Mouse (Mus musculus) neural tube, embryonic 11.5 days (tissue): ENCODE data around the gene Parp8. TPM values are rescaled to one million over a fixed set of nuclear protein-coding genes. Genes with fewer than 3 reads are reported as not detected.

Experiments used
- ATAC-seq: fragments of 200-750 bp; cut with Nextera tagmentation; 2 replicates; pipeline ENCODE4 v1.8.0; 2017; ENCODE audit warnings: moderate number of reproducible peaks, mild to moderate bottlenecking, moderate TSS enrichment, moderate library complexity; ENCODE audit not compliant: insufficient read depth, low FRiP score, low TSS enrichment
- DNase-seq: peaks from one replicate; pipeline ENCODE4 v3.0.0-alpha.2; 2015; ENCODE audit warnings: low spot score
- H3K27ac ChIP-seq: fragments of 300-500 bp; sonication (generic); 2 replicates; pipeline ENCODE4 v1.5.1; 2014; ENCODE audit warnings: low read depth, mild to moderate bottlenecking, low read length
- H3K27me3 ChIP-seq: fragments of 300-500 bp; sonication (generic); 2 replicates; pipeline ENCODE4 v1.6.1; 2014; ENCODE audit warnings: mild to moderate bottlenecking, low read length, mixed read lengths; ENCODE audit not compliant: control insufficient read depth, insufficient read depth
- H3K36me3 ChIP-seq: fragments of 300-500 bp; sonication (generic); 2 replicates; pipeline ENCODE4 v1.6.1; 2014; ENCODE audit warnings: mild to moderate bottlenecking, low read length, moderate library complexity, mixed read lengths; ENCODE audit not compliant: control insufficient read depth, insufficient read depth
- H3K4me1 ChIP-seq: fragments of 300-500 bp; sonication (generic); 2 replicates; pipeline ENCODE4 v1.6.1; 2014; ENCODE audit warnings: low read length, mixed read lengths; ENCODE audit not compliant: control insufficient read depth, insufficient read depth
- H3K4me2 ChIP-seq: fragments of 300-500 bp; sonication (generic); 2 replicates; pipeline ENCODE4 v1.6.1; 2014; ENCODE audit warnings: low read depth, mild to moderate bottlenecking, moderate library complexity
- H3K4me3 ChIP-seq: fragments of 300-500 bp; sonication (generic); 2 replicates; pipeline ENCODE4 v1.5.1; 2014; ENCODE audit warnings: low read depth, low read length
- H3K9ac ChIP-seq: fragments of 300-500 bp; sonication (generic); 2 replicates; pipeline ENCODE4 v1.6.1; 2014; ENCODE audit warnings: mild to moderate bottlenecking, low read length
- H3K9me3 ChIP-seq: fragments of 300-500 bp; sonication (generic); 2 replicates; pipeline ENCODE4 v1.6.1; 2016; ENCODE audit warnings: low read length; ENCODE audit not compliant: control insufficient read depth
- WGBS: fragments of 180-500 bp; shearing (Covaris S2); extraction: QIAGEN DNeasy Blood & Tissue Kit; methylation state at CpG from one replicate; pipeline ENCODE4 v1.1.7; 2014; 5-methylcytosine and 5-hydroxymethylcytosine counted together
- polyA plus RNA-seq: library from polyadenylated mRNA; unstranded; fragments of >200 nt; fragmentation: Nextera tagmentation; extraction: Ambion mirVana; gene quantifications from 2 replicates; pipeline ENCODE4 v1.2.1, GENCODE M21; 2014

Gene Parp8
- polyA plus RNA-seq, 1 experiment from 2014 or later = 13.7 TPM

- 80% methylated on average over 5 of the region's 5 CpGs for WGBS
- DNase-seq (no peak), ATAC-seq (no peak)
- Histone ChIP-seq H3K4me2 (no peak overlapping the region), H3K4me3 (no peak overlapping the region), H3K36me3 (no peaks in the 10 kb centered on the region), H3K27ac (no peak overlapping the region), H3K9me3 (no peaks in the 10 kb centered on the region), H3K27me3 (no peaks in the 10 kb centered on the region), H3K9ac (no peak overlapping the region), H3K4me1 (no peaks in the 10 kb centered on the region)
Observed at GRCm38 (mm10) chr13:117036277-117036676, 10.9 kb upstream of the Parp8 start.

- ATAC-seq (no peak), DNase-seq (no peak)
- no peak overlapping the region for H3K4me2 ChIP-seq
- no peak overlapping the region for H3K27ac ChIP-seq
- 60% methylated on average over 2 of the region's 2 CpGs for WGBS
- H3K4me3 ChIP-seq = no peak overlapping the region
- no peaks in the 10 kb centered on the region for H3K4me1 ChIP-seq
- no peak overlapping the region for H3K9ac ChIP-seq
- H3K9me3 ChIP-seq = no peaks in the 10 kb centered on the region
- no peaks in the 10 kb centered on the region for H3K36me3 ChIP-seq
- H3K27me3 ChIP-seq = no peaks in the 10 kb centered on the region
Observed at GRCm38 (mm10) chr13:117035121-117035520, 9.8 kb upstream of the Parp8 start.

GRCm38 (mm10) chr13:117034676-117035075 lies 9.3 kb upstream of the Parp8 start:
- Histone ChIP-seq H3K4me3 (no peak overlapping the region), H3K4me1 (no peaks in the 10 kb centered on the region), H3K9ac (no peak overlapping the region), H3K27ac (no peak overlapping the region), H3K4me2 (no peak overlapping the region), H3K27me3 (no peaks in the 10 kb centered on the region), H3K9me3 (no peaks in the 10 kb centered on the region), H3K36me3 (no peaks in the 10 kb centered on the region)
- ATAC-seq = no peak
- DNase-seq = no peak
- 100% methylated on average over 1 of the region's 1 CpGs for WGBS

GRCm38 (mm10) chr13:117033676-117034308 lies 8.5 kb upstream of the Parp8 start:
- no peaks in the 10 kb centered on the region for H3K4me1 ChIP-seq
- no peak overlapping the region for H3K4me2 ChIP-seq
- no peak for ATAC-seq

GRCm38 (mm10) chr13:117032402-117032801 lies 7.1 kb upstream of the Parp8 start:
- H3K4me3 ChIP-seq = no peak overlapping the region
- no peak overlapping the region for H3K27ac ChIP-seq
- DNase-seq (no peak), ATAC-seq (no peak)
- H3K4me2 ChIP-seq = no peak overlapping the region
- H3K27me3 ChIP-seq = no peaks in the 10 kb centered on the region
- no peaks in the 10 kb centered on the region for H3K4me1 ChIP-seq
- H3K9ac ChIP-seq = no peak overlapping the region
- no peaks in the 10 kb centered on the region for H3K36me3 ChIP-seq
- no peaks in the 10 kb centered on the region for H3K9me3 ChIP-seq
- 82% methylated on average over 1 of the region's 1 CpGs for WGBS

More at GRCm38 (mm10) chr13:117033676-117034308, 8.5 kb upstream of the Parp8 start:
- no peak overlapping the region for H3K9ac ChIP-seq
- WGBS = 90% methylated on average over 5 of the region's 5 CpGs
- no peaks in the 10 kb centered on the region for H3K9me3 ChIP-seq
- DNase-seq = no peak
- H3K4me3 ChIP-seq = no peak overlapping the region
- H3K36me3 ChIP-seq = no peaks in the 10 kb centered on the region
- H3K27me3 ChIP-seq = no peaks in the 10 kb centered on the region
- H3K27ac ChIP-seq = no peak overlapping the region

- ATAC-seq (no peak), DNase-seq (no peak)
- Histone ChIP-seq H3K4me2 (no peak overlapping the region), H3K4me1 (no peaks in the 10 kb centered on the region), H3K4me3 (no peak overlapping the region), H3K27ac (no peak overlapping the region), H3K36me3 (no peaks in the 10 kb centered on the region), H3K9me3 (no peaks in the 10 kb centered on the region), H3K27me3 (no peaks in the 10 kb centered on the region), H3K9ac (no peak overlapping the region)
- 79% methylated on average over 6 of the region's 6 CpGs for WGBS
Observed at GRCm38 (mm10) chr13:117031546-117031945, 6.2 kb upstream of the Parp8 start.

GRCm38 (mm10) chr13:117028221-117028620 lies 2.9 kb upstream of the Parp8 start:
- DNase-seq (no peak), ATAC-seq (no peak)
- no peak overlapping the region for H3K4me2 ChIP-seq
- H3K27ac ChIP-seq = no peak overlapping the region
- H3K4me3 ChIP-seq = no peak overlapping the region
- H3K36me3 ChIP-seq = no peaks in the 10 kb centered on the region
- no peaks in the 10 kb centered on the region for H3K9me3 ChIP-seq
- no peak overlapping the region for H3K9ac ChIP-seq
- no peaks in the 10 kb centered on the region for H3K4me1 ChIP-seq
- H3K27me3 ChIP-seq = no peaks in the 10 kb centered on the region
- 84% methylated on average over 5 of the region's 5 CpGs for WGBS

- H3K4me2 ChIP-seq = no peak overlapping the region
- no peaks in the 10 kb centered on the region for H3K9me3 ChIP-seq
- H3K27ac ChIP-seq = no peak overlapping the region
- no peak overlapping the region for H3K9ac ChIP-seq
- H3K36me3 ChIP-seq = no peaks in the 10 kb centered on the region
- no peaks in the 10 kb centered on the region for H3K4me1 ChIP-seq
- DNase-seq = no peak
- H3K27me3 ChIP-seq = no peaks in the 10 kb centered on the region
- H3K4me3 ChIP-seq = no peak overlapping the region
- no peak for ATAC-seq
- 85% methylated on average over 9 of the region's 9 CpGs for WGBS
Observed at GRCm38 (mm10) chr13:117027336-117027735, 2.0 kb upstream of the Parp8 start.

GRCm38 (mm10) chr13:117026276-117026780 lies 991 bp upstream of the Parp8 start:
- no peak overlapping the region for H3K9ac ChIP-seq
- DNase-seq = no peak
- 66% methylated on average over 7 of the region's 7 CpGs for WGBS
- peak overlapping the region; percentile 76; the same call in 1 of the 2 replicates for H3K4me3 ChIP-seq
- H3K9me3 ChIP-seq = no peaks in the 10 kb centered on the region
- no peaks in the 10 kb centered on the region for H3K36me3 ChIP-seq
- no peak for ATAC-seq
- no peaks in the 10 kb centered on the region for H3K27me3 ChIP-seq
- peak overlapping the region; percentile 72; the same call in 1 of the 2 replicates for H3K4me2 ChIP-seq
- no peak overlapping the region for H3K27ac ChIP-seq
- no peaks in the 10 kb centered on the region for H3K4me1 ChIP-seq
